Mouse (Mus musculus): ENCODE results near the gene Olfr1225. TPM values are rescaled to one million over a fixed set of nuclear protein-coding genes. Genes with fewer than 3 reads are reported as not detected.
"Not testable (repeated sequence)": the region's sequence is repeated elsewhere in the genome, so short reads cannot be mapped to it uniquely, and the experiment has no call there.

Gene Olfr1225
- polyA plus RNA-seq (2014; fragmentation: Nextera tagmentation; extraction: Ambion mirVana): not detected in 2 replicates

GRCm38 (mm10) chr2:89174569-89174968 lies at the start of gene Olfr1225:
Gene Olfr1225, minus strand, starts transcription at chr2:89174669.
- no peak within 1 kb of the TSS for H3K4me3 ChIP-seq (ENCODE audit: low read depth, low read length)
- no peak within 1 kb of the TSS for H3K27ac ChIP-seq (ENCODE audit: low read length)
- 88% methylated on average over 1 of the region's 1 CpGs for WGBS
- H3K27me3 ChIP-seq (ENCODE audit: control insufficient read depth, insufficient read depth, low read length): no peaks in the 10 kb centered on the region
- no peaks in the 10 kb centered on the region for H3K9me3 ChIP-seq (ENCODE audit: control insufficient read depth, low read depth, low read length)
- no peaks in the 10 kb centered on the region for H3K36me3 ChIP-seq (ENCODE audit: control insufficient read depth, insufficient read depth, low read length)
- no peak for ATAC-seq (ENCODE audit: insufficient number of reproducible peaks, insufficient read depth, low FRiP score, low read depth)
- no peak within 1 kb of the TSS for H3K9ac ChIP-seq (replicated peaks; ENCODE audit: low read depth, low read length)
- H3K4me1 ChIP-seq (ENCODE audit: control insufficient read depth, insufficient read depth, low read length): no peaks in the 10 kb centered on the region
- no peak within 1 kb of the TSS for H3K4me2 ChIP-seq (replicated peaks; ENCODE audit: low read depth, low read length)

GRCm38 (mm10) chr2:89199948-89200347 lies 25.5 kb upstream of the Olfr1225 start, which contains the start of gene Olfr1226:
Gene Olfr1226, minus strand, starts transcription at chr2:89200048.
- ATAC-seq (ENCODE audit: insufficient number of reproducible peaks, insufficient read depth, low FRiP score, low read depth): no peak
- no peaks in the 10 kb centered on the region for H3K4me1 ChIP-seq (ENCODE audit: control insufficient read depth, insufficient read depth, low read length)
- H3K36me3 ChIP-seq (ENCODE audit: control insufficient read depth, insufficient read depth, low read length): no peaks in the 10 kb centered on the region
- no peak within 1 kb of the TSS for H3K4me3 ChIP-seq (ENCODE audit: low read depth, low read length)
- H3K27me3 ChIP-seq (ENCODE audit: control insufficient read depth, insufficient read depth, low read length): no peaks in the 10 kb centered on the region
- H3K4me2 ChIP-seq (replicated peaks; ENCODE audit: low read depth, low read length): no peak within 1 kb of the TSS
- H3K9ac ChIP-seq (replicated peaks; ENCODE audit: low read depth, low read length): no peak within 1 kb of the TSS
- no peaks in the 10 kb centered on the region for H3K9me3 ChIP-seq (ENCODE audit: control insufficient read depth, low read depth, low read length)
- 68% methylated on average over 2 of the region's 2 CpGs for WGBS
- no peak within 1 kb of the TSS for H3K27ac ChIP-seq (ENCODE audit: low read length)

GRCm38 (mm10) chr2:89196325-89196982 lies 22.0 kb upstream of the Olfr1225 start:
- WGBS: 82% methylated on average over 3 of the region's 3 CpGs
- ATAC-seq (ENCODE audit: insufficient number of reproducible peaks, insufficient read depth, low FRiP score, low read depth): no peak
- H3K27me3 ChIP-seq (ENCODE audit: control insufficient read depth, insufficient read depth, low read length): no peaks in the 10 kb centered on the region
- H3K9me3 ChIP-seq (ENCODE audit: control insufficient read depth, low read depth, low read length): no peaks in the 10 kb centered on the region
- H3K9ac ChIP-seq (replicated peaks; ENCODE audit: low read depth, low read length): no peak overlapping the region
- H3K4me3 ChIP-seq (ENCODE audit: low read depth, low read length): no peak overlapping the region
- no peaks in the 10 kb centered on the region for H3K36me3 ChIP-seq (ENCODE audit: control insufficient read depth, insufficient read depth, low read length)
- H3K4me1 ChIP-seq (ENCODE audit: control insufficient read depth, insufficient read depth, low read length): no peaks in the 10 kb centered on the region
- H3K4me2 ChIP-seq (replicated peaks; ENCODE audit: low read depth, low read length): no peak overlapping the region
- no peak overlapping the region for H3K27ac ChIP-seq (ENCODE audit: low read length)

GRCm38 (mm10) chr2:89164711-89165110 lies 9.8 kb downstream of the Olfr1225 start:
- H3K4me1 ChIP-seq (ENCODE audit: control insufficient read depth, insufficient read depth, low read length); H3K36me3 ChIP-seq (ENCODE audit: control insufficient read depth, insufficient read depth, low read length); H3K4me3 ChIP-seq (ENCODE audit: low read depth, low read length); ATAC-seq (ENCODE audit: insufficient number of reproducible peaks, insufficient read depth, low FRiP score, low read depth); H3K27ac ChIP-seq (ENCODE audit: low read length); H3K9me3 ChIP-seq (ENCODE audit: control insufficient read depth, low read depth, low read length); H3K9ac ChIP-seq (replicated peaks; ENCODE audit: low read depth, low read length); H3K27me3 ChIP-seq (ENCODE audit: control insufficient read depth, insufficient read depth, low read length); H3K4me2 ChIP-seq (replicated peaks; ENCODE audit: low read depth, low read length): not testable (repeated sequence)
- WGBS: 88% methylated on average over 4 of the region's 4 CpGs

GRCm38 (mm10) chr2:89163991-89164390 lies 10.5 kb downstream of the Olfr1225 start, which contains the start of gene Olfr1224-ps1:
Gene Olfr1224-ps1, minus strand, starts transcription at chr2:89164091.
- not testable (repeated sequence) for H3K36me3 ChIP-seq (ENCODE audit: control insufficient read depth, insufficient read depth, low read length); H3K9me3 ChIP-seq (ENCODE audit: control insufficient read depth, low read depth, low read length); ATAC-seq (ENCODE audit: insufficient number of reproducible peaks, insufficient read depth, low FRiP score, low read depth); H3K4me3 ChIP-seq (ENCODE audit: low read depth, low read length); H3K9ac ChIP-seq (replicated peaks; ENCODE audit: low read depth, low read length); H3K27ac ChIP-seq (ENCODE audit: low read length); H3K4me1 ChIP-seq (ENCODE audit: control insufficient read depth, insufficient read depth, low read length); H3K27me3 ChIP-seq (ENCODE audit: control insufficient read depth, insufficient read depth, low read length); H3K4me2 ChIP-seq (replicated peaks; ENCODE audit: low read depth, low read length)
- 94% methylated on average over 8 of the region's 8 CpGs for WGBS

GRCm38 (mm10) chr2:89151460-89151859 lies 23.0 kb downstream of the Olfr1225 start, which contains the start of gene Olfr1223:
Gene Olfr1223, minus strand, starts transcription at chr2:89151560.
- ATAC-seq (ENCODE audit: insufficient number of reproducible peaks, insufficient read depth, low FRiP score, low read depth): no peak
- 62% methylated on average over 1 of the region's 1 CpGs for WGBS
- Histone ChIP-seq H3K27ac (ENCODE audit: low read length) (no peak within 1 kb of the TSS), H3K4me2 (replicated peaks; ENCODE audit: low read depth, low read length) (no peak within 1 kb of the TSS), H3K4me3 (ENCODE audit: low read depth, low read length) (no peak within 1 kb of the TSS), H3K27me3 (ENCODE audit: control insufficient read depth, insufficient read depth, low read length) (no peaks in the 10 kb centered on the region), H3K9me3 (ENCODE audit: control insufficient read depth, low read depth, low read length) (no peaks in the 10 kb centered on the region), H3K4me1 (ENCODE audit: control insufficient read depth, insufficient read depth, low read length) (no peaks in the 10 kb centered on the region), H3K36me3 (ENCODE audit: control insufficient read depth, insufficient read depth, low read length) (no peaks in the 10 kb centered on the region), H3K9ac (replicated peaks; ENCODE audit: low read depth, low read length) (no peak within 1 kb of the TSS)

- H3K4me3 ChIP-seq (ENCODE audit: low read depth, low read length): no peak within 1 kb of the TSS
- no peaks in the 10 kb centered on the region for H3K9me3 ChIP-seq (ENCODE audit: control insufficient read depth, low read depth, low read length)
- no peak within 1 kb of the TSS for H3K9ac ChIP-seq (replicated peaks; ENCODE audit: low read depth, low read length)
- no peaks in the 10 kb centered on the region for H3K36me3 ChIP-seq (ENCODE audit: control insufficient read depth, insufficient read depth, low read length)
- 64% methylated on average over 3 of the region's 3 CpGs for WGBS
- no peak within 1 kb of the TSS for H3K27ac ChIP-seq (ENCODE audit: low read length)
- no peaks in the 10 kb centered on the region for H3K4me1 ChIP-seq (ENCODE audit: control insufficient read depth, insufficient read depth, low read length)
- no peak within 1 kb of the TSS for H3K4me2 ChIP-seq (replicated peaks; ENCODE audit: low read depth, low read length)
- no peaks in the 10 kb centered on the region for H3K27me3 ChIP-seq (ENCODE audit: control insufficient read depth, insufficient read depth, low read length)
- no peak for ATAC-seq (ENCODE audit: insufficient number of reproducible peaks, insufficient read depth, low FRiP score, low read depth)
Observed at GRCm38 (mm10) chr2:89132954-89133353, 41.5 kb downstream of the Olfr1225 start, which contains the start of gene Olfr1222. Gene Olfr1222, minus strand, starts transcription at chr2:89133054.
